10 mouse cellular contexts compared by ENCODE assay signal in genomic region chr6:144711841-144712240, GRCm38 (mm10).
DNase-seq lines count a peak whose midpoint lies in the region; ATAC-seq and TF ChIP-seq lines count a peak whose summit lies in the region.
"Had no signal": no experiment of that assay in that cellular context is flagged by ENCODE, and none has a peak within 500 bp of the region (broad histone marks: within the 10 kb centered on the region; RNA-seq: fewer than 3 reads in every experiment).

No protein-coding gene starts in this region.

- H3K36me3 ChIP-seq in megakaryocyte, embryonic 14.5 days (replicated peaks; ENCODE audit: low read length) = no peaks in the 10 kb centered on the region
- H3K36me3 ChIP-seq in forebrain, postnatal 0 days (ENCODE audit: insufficient read depth) = no peaks in the 10 kb centered on the region
- no peaks in the 10 kb centered on the region for H3K36me3 ChIP-seq in intestine, postnatal 0 days (ENCODE audit: control insufficient read depth, insufficient read depth)
- no peaks in the 10 kb centered on the region for H3K36me3 ChIP-seq in lung, postnatal 0 days (ENCODE audit: insufficient read depth, low read length)
- H3K36me3 ChIP-seq: embryonic facial prominence, embryonic 13.5 days; G1E had no signal

- ATAC-seq in megakaryocyte, adult 5-6 weeks (ENCODE audit: poor library complexity, severe bottlenecking) = no peak
- ATAC-seq in forebrain, postnatal 0 days = peak; percentile 40; the same call in 1 of the 2 replicates
- ATAC-seq in intestine, postnatal 0 days = no peak
- peak; percentile 86 for ATAC-seq in lung, postnatal 0 days
- no peak for ATAC-seq in frontal cortex, adult (ENCODE audit: low TSS enrichment)
- ATAC-seq in monocyte, adult 5-6 weeks (replicated peaks; ENCODE audit: insufficient number of reproducible peaks, low FRiP score, low TSS enrichment, poor library complexity, severe bottlenecking) = no peak

- DNase-seq in forebrain, postnatal 0 days = no peak
- peak; percentile 60 for DNase-seq in lung, postnatal 0 days (ENCODE audit: low spot score)
- DNase-seq in left cerebral cortex, adult 8-10 months (ENCODE audit: low spot score in 2 of 2) = no peak

- H3K4me1 ChIP-seq in megakaryocyte, embryonic 14.5 days = peaks cover 55% of the 10 kb centered on the region
- no peaks in the 10 kb centered on the region; the same call in 1 of the 2 replicates for H3K4me1 ChIP-seq in forebrain, postnatal 0 days (ENCODE audit: insufficient read depth)
- no peaks in the 10 kb centered on the region for H3K4me1 ChIP-seq in intestine, postnatal 0 days (replicated peaks; ENCODE audit: control insufficient read depth, insufficient read depth, low read length)
- no peaks in the 10 kb centered on the region for H3K4me1 ChIP-seq in lung, postnatal 0 days (ENCODE audit: insufficient read depth, low read depth, low read length)

- no peaks in the 10 kb centered on the region for H3K9me3 ChIP-seq in megakaryocyte, embryonic 14.5 days
- H3K9me3 ChIP-seq in forebrain, postnatal 0 days (ENCODE audit: low read length) = no peaks in the 10 kb centered on the region
- H3K9me3 ChIP-seq in intestine, postnatal 0 days (ENCODE audit: control insufficient read depth) = no peaks in the 10 kb centered on the region
- H3K9me3 ChIP-seq in lung, postnatal 0 days (ENCODE audit: low read length) = no peaks in the 10 kb centered on the region
- H3K9me3 ChIP-seq: embryonic facial prominence, embryonic 13.5 days had no signal

- H3K4me2 ChIP-seq in forebrain, postnatal 0 days (ENCODE audit: low read depth) = 0 out of 2 replicates have a peak overlapping the region, but pooled peaks have one; percentile 6
- H3K4me2 ChIP-seq in intestine, postnatal 0 days (replicated peaks; ENCODE audit: low read depth) = peak overlapping the region; percentile 21
- H3K4me2 ChIP-seq in lung, postnatal 0 days (replicated peaks; ENCODE audit: low read depth, low read length) = peak overlapping the region; percentile 20
- H3K4me2 ChIP-seq: embryonic facial prominence, embryonic 13.5 days had no signal

- peak overlapping the region; percentile 85 for H3K4me3 ChIP-seq in megakaryocyte, embryonic 14.5 days (replicated peaks)
- no peak overlapping the region for H3K4me3 ChIP-seq in forebrain, postnatal 0 days (ENCODE audit: low read depth, low read length)
- no peak overlapping the region for H3K4me3 ChIP-seq in intestine, postnatal 0 days (ENCODE audit: low read depth, low read length)
- H3K4me3 ChIP-seq in lung, postnatal 0 days (ENCODE audit: low read depth, low read length) = no peak overlapping the region
- H3K4me3 ChIP-seq: embryonic facial prominence, embryonic 13.5 days had no signal

- H3K27me3 ChIP-seq in megakaryocyte, embryonic 14.5 days (replicated peaks) = no peaks in the 10 kb centered on the region
- H3K27me3 ChIP-seq in forebrain, postnatal 0 days (ENCODE audit: insufficient read depth, low read length) = no peaks in the 10 kb centered on the region
- H3K27me3 ChIP-seq in intestine, postnatal 0 days (replicated peaks; ENCODE audit: control insufficient read depth, insufficient read depth, low read length) = no peaks in the 10 kb centered on the region
- H3K27me3 ChIP-seq in lung, postnatal 0 days (replicated peaks; ENCODE audit: insufficient read depth, low read length) = no peaks in the 10 kb centered on the region
- H3K27me3 ChIP-seq: embryonic facial prominence, embryonic 13.5 days had no signal

- no peak overlapping the region for H3K27ac ChIP-seq in forebrain, postnatal 0 days (ENCODE audit: low read depth, low read length)
- H3K27ac ChIP-seq in intestine, postnatal 0 days (ENCODE audit: low read depth, low read length) = no peak overlapping the region
- H3K27ac ChIP-seq in lung, postnatal 0 days (ENCODE audit: low read length) = peak overlapping the region; percentile 43; the same call in 1 of the 2 replicates
- H3K27ac ChIP-seq: embryonic facial prominence, embryonic 13.5 days had no signal

- 26% methylated on average over 9 of the region's 9 CpGs for WGBS in forebrain, postnatal 0 days
- WGBS in intestine, postnatal 0 days = 55% methylated on average over 9 of the region's 9 CpGs
- 34% methylated on average over 9 of the region's 9 CpGs for WGBS in lung, postnatal 0 days

- 0 out of 2 replicates have a peak, but pooled peaks have one; percentile 23 for TF ChIP-seq EP300 in lung, postnatal 0 days (IDR thresholded peaks at IDR 0.05)

- no peak overlapping the region for H3K9ac ChIP-seq in forebrain, postnatal 0 days
- H3K9ac ChIP-seq in intestine, postnatal 0 days (ENCODE audit: low read depth, low read length) = no peak overlapping the region
- H3K9ac ChIP-seq in lung, postnatal 0 days (replicated peaks; ENCODE audit: low read depth) = no peak overlapping the region
- H3K9ac ChIP-seq: embryonic facial prominence, embryonic 13.5 days had no signal

- no peak for TF ChIP-seq CTCF in forebrain, postnatal 0 days (IDR thresholded peaks at IDR 0.05; ENCODE audit: low read depth)
- TF ChIP-seq CTCF in intestine, postnatal 0 days (IDR thresholded peaks at IDR 0.05; ENCODE audit: low read depth) = no peak
- TF ChIP-seq CTCF in lung, postnatal 0 days (IDR thresholded peaks at IDR 0.05) = no peak

Comparison
In these comparisons a context has a peak if more than half of its experiments do, and no peak if none do; other contexts are left out.
1. ATAC-seq: peak in forebrain, postnatal 0 days (single experiment) and lung, postnatal 0 days (single experiment); none in megakaryocyte, adult 5-6 weeks (single experiment), intestine, postnatal 0 days (single experiment), frontal cortex, adult (single experiment) and monocyte, adult 5-6 weeks (single experiment).
2. Peak in every context shown above with its lines, with median percentiles within 50 percentile points of each other: H3K4me2 ChIP-seq.